In genomic region chr7:124129019-124129418, GRCm38 (mm10) we compare ENCODE assay signal across 10 mouse cellular contexts.
DNase-seq lines count a peak whose midpoint lies in the region; TF ChIP-seq lines count a peak whose summit lies in the region.
"Had no signal": no experiment of that assay in that cellular context is flagged by ENCODE, and none has a peak within 500 bp of the region (broad histone marks: within the 10 kb centered on the region; RNA-seq: fewer than 3 reads in every experiment).

No protein-coding gene starts in this region.

- DNase-seq in kidney, adult 18-20 months: peak; percentile 8
- no peak for DNase-seq in kidney, adult 11 months
- DNase-seq in ES-E14 (ENCODE audit: low read depth, low spot score): peak; percentile 19
- DNase-seq in cerebellum, adult 8-10 months: peak; percentile 43
- DNase-seq in kidney, postnatal 14 days: peak; percentile 12
- DNase-seq in T-cell, adult 2 months (ENCODE audit: low spot score): no peak
- DNase-seq in urinary bladder, postnatal 14 days (ENCODE audit: low spot score): no peak
- DNase-seq in c-Kit-positive CD71-positive TER-119-positive erythroid progenitor cells, embryonic 14.5 days (ENCODE audit: low spot score): no peak

- H3K9me3 ChIP-seq in ES-E14 (ENCODE audit: control insufficient read depth, insufficient read depth, low read depth, low read length): no peaks in the 10 kb centered on the region
- H3K9me3 ChIP-seq: hindbrain, embryonic 15.5 days; midbrain, embryonic 12.5 days had no signal

- H3K36me3 ChIP-seq in ES-E14 (ENCODE audit: control insufficient read depth, insufficient read depth, low read length, poor library complexity, severe bottlenecking): no peaks in the 10 kb centered on the region
- H3K36me3 ChIP-seq: hindbrain, embryonic 15.5 days; midbrain, embryonic 12.5 days had no signal

- no peak overlapping the region for H3K27ac ChIP-seq in ES-E14 (ENCODE audit: insufficient read depth, low read depth, low read length, poor library complexity, severe bottlenecking)
- H3K27ac ChIP-seq: hindbrain, embryonic 15.5 days; midbrain, embryonic 12.5 days had no signal

- no peak overlapping the region for H3K4me3 ChIP-seq in ES-E14 (ENCODE audit: insufficient read depth in 1 of 2, low read depth in 1 of 2, low read length in 2 of 2, poor library complexity in 1 of 2, severe bottlenecking in 1 of 2)
- H3K4me3 ChIP-seq: hindbrain, embryonic 15.5 days; midbrain, embryonic 12.5 days had no signal

- no peak overlapping the region for H3K9ac ChIP-seq in ES-E14 (ENCODE audit: insufficient read depth, low read depth, low read length, poor library complexity, severe bottlenecking)
- H3K9ac ChIP-seq: hindbrain, embryonic 15.5 days; midbrain, embryonic 12.5 days had no signal

- in situ Hi-C loops in ES-E14 (cut with MboI; ENCODE audit: low sequenced_read_pairs in 2 of 2, unreplicated experiment in 2 of 2): no loop called here

- H3K4me1 ChIP-seq in ES-E14 (ENCODE audit: control insufficient read depth in 2 of 2, insufficient read depth in 2 of 2, low read length in 2 of 2, poor library complexity in 1 of 2): no peaks in the 10 kb centered on the region
- H3K4me1 ChIP-seq: hindbrain, embryonic 15.5 days; midbrain, embryonic 12.5 days had no signal

TF ChIP-seq in ES-E14, 5 proteins besides CTCF, POLR2A, EP300 and RAD21:
- no peak for TF ChIP-seq MAFK (IDR thresholded peaks at IDR 0.05; ENCODE audit: insufficient read depth, low read depth, low read length)
- TF ChIP-seq CHD2 (IDR thresholded peaks at IDR 0.05; ENCODE audit: low read depth, low read length): no peak
- TF ChIP-seq ZC3H11A (IDR thresholded peaks at IDR 0.05; ENCODE audit: borderline replicate concordance, low read depth, low read length): no peak
- no peak for TF ChIP-seq ZNF384 (IDR thresholded peaks at IDR 0.05; ENCODE audit: low read depth, low read length)
- no peak for TF ChIP-seq HCFC1 (IDR thresholded peaks at IDR 0.05; ENCODE audit: borderline replicate concordance, insufficient read depth, low read length)

Comparison
In these comparisons a context has a peak if more than half of its experiments do, and no peak if none do; other contexts are left out.
1. DNase-seq: peak in kidney, adult 18-20 months (single experiment), ES-E14 (single experiment), cerebellum, adult 8-10 months (single experiment) and kidney, postnatal 14 days (single experiment); none in kidney, adult 11 months (single experiment), T-cell, adult 2 months (single experiment), urinary bladder, postnatal 14 days (single experiment) and c-Kit-positive CD71-positive TER-119-positive erythroid progenitor cells, embryonic 14.5 days (single experiment).